Mouse (Mus musculus) thymus, postnatal 14 days (tissue): ENCODE data around the gene Sdk1.

Experiments
- DNase-seq: peaks from one replicate; pipeline ENCODE4 v3.0.0; 2021

The Sdk1 gene

GRCm38 (mm10) chr5:141240841-141241543, at the start of gene Sdk1:
Gene Sdk1, plus strand, starts transcription at chr5:141241490.
- DNase-seq = peak; percentile 94

GRCm38 (mm10) chr5:141197278-141197677, 44.0 kb upstream of the Sdk1 start:
- DNase-seq = no peak

GRCm38 (mm10) chr5:141202276-141203065, 38.8 kb upstream of the Sdk1 start:
- no peak for DNase-seq

GRCm38 (mm10) chr5:141207061-141207460, 34.2 kb upstream of the Sdk1 start:
- DNase-seq = no peak

- no peak for DNase-seq
These were observed 16.0 kb upstream of the Sdk1 start for GRCm38 (mm10) chr5:141225243-141225642.

GRCm38 (mm10) chr5:141234326-141234725, 7.0 kb upstream of the Sdk1 start:
- no peak for DNase-seq

- no peak for DNase-seq
These were observed 1.9 kb upstream of the Sdk1 start for GRCm38 (mm10) chr5:141239401-141239800.

DNA sequence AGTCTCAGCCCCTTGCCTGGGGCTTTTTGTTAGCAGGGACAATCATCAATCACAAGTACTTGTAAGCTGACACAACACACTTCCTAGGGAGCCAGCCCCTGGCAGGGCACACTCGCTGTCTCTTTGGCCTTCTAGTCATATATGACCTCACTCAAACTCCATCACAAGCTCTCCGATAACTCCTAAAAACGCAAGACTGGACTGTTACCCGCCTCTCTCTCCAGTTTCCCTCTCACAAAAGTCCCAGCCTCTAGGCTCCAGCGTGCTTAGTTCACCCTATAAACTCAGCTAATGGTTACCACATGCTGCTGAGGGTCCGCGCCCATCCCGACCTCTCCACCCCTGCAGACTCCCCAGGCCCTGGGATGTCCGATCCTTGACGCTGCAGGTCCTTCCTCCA, 849 bp upstream of the Sdk1 start:
- DNase-seq = no peak

DNA sequence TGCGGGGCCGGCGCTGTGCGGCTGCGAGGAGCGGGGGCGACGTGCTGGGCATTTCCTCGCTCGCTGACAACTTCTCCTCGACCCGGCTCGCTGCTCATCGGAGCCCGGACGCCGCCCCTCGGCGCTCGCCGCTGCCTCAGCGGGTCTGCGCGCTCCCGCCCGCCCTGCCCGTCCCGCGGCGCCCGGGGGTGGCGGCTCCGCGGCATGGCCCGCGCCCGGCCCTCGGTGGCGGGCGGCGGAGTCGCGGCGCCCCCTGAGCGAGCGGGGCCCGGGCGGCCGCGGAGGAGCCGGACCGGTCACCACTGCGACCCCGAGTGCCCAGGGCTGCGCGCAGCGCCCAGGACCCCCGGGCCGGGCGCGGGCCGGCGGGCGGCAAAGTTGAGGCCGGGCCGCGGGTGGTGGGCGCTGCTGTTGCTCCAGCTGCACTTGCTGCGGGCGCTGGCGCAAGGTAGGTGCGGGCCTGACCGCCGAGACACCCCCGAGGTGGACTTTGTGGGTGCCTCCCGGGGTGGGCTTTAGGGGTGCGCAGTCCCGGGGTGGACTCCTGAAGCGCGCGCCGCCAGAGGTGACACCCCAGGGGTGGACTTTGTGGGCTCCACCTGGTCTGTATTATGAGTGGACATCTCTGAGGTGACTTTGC, 475 bp downstream of the Sdk1 start:
- DNase-seq = peak; percentile 27

DNA sequence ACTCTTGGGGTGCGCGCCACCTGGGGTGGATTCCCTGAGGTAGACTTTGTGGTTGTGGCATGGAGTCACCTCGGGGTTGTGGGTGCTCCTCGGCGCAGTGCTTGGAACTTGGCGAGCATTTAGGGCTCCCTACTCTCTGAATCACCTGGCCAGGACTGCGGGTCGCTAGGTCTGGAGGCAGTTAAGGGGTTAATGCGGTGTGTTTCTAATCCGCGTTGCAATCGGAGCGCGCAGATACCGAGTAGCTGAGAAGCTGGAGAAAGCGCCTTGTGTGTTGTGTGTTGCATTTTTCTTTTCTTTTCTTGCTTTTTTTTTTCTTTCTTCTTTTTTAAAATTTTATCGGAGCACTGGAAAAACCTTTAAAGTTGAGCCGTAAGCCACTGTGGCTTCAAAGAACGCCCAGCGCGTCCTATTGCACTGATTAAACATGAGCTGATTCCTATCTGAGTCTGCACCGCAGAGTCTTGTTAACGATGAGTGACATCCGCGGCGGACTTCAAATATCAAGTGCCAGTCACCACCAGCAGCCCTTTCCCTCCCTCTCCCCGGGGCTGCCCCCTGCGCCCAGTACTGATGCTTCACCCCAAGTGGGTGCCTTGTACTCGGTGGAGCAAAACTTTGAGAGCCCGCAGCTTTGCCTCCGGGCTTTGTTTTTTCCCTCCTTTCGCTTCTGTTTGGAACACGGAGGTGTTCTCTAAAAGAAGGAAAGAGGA, 2.1 kb downstream of the Sdk1 start:
- DNase-seq = no peak

GRCm38 (mm10) chr5:141264253-141264652, 23.0 kb downstream of the Sdk1 start:
- no peak for DNase-seq

DNA sequence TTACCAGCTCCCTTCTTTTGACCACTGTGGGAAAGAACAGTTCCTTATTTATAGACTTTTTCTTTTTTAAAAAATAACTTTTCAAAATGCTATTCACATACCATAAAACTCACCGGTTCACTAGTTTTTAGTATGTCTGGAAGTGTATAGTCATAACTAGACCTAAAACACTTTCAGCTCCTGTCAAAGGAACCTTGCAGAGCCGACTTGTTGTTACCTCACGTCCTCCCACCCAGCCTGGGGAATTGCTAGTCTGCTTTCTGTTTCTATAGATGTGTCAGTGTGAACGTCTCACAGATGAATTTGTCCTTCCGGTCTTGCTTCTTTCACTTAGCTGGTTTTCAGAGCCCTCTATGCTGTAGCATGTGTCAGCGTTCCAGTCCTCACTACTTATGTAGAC, 35.8 kb downstream of the Sdk1 start:
- DNase-seq = no peak

DNA sequence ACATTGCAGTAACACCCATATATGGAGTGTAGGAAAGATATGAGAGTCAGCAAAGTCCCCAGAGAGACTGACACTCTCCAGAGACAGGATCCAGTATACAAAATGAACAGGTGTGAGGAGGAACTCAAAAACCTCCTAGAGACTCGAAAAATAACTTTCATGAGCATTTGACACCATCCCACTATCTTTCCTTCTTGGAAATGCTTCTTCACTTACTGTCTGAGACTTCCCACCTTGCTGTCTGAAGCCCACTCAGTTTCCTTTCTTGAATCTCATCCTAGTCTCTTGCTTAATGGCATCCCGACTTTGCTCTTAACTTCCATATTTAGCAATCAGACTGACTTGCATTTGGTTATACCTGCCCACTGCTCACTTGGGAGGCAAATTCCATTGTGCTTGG, 40.5 kb downstream of the Sdk1 start:
- no peak for DNase-seq

GRCm38 (mm10) chr5:141289611-141290010, 48.3 kb downstream of the Sdk1 start:
- DNase-seq = no peak

GRCm38 (mm10) chr5:141295240-141295639, 54.0 kb downstream of the Sdk1 start:
- no peak for DNase-seq

- DNase-seq = no peak
These were observed 61.0 kb downstream of the Sdk1 start for GRCm38 (mm10) chr5:141302287-141302694.

DNA sequence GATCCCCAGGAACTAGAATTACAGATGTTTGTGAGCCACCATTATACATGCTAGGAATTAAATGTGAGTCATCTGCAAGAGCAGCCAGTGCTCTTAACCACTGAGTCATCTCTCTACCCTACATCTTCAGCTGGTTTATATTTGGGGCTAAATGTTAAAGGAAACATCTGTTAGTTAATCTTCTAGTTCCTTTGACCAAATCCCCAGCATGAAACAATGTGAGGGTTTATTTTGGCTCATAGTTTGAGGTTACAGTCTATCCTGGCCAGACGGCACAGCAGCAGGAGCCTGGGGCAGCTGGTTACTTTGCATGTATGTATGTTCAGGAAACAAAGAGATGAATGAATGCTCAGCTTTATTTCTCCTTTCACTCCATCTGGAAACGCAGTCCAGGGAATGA, 62.5 kb downstream of the Sdk1 start:
- DNase-seq = no peak

- DNase-seq = no peak
These were observed 63.4 kb downstream of the Sdk1 start for GRCm38 (mm10) chr5:141304706-141305105.

DNA sequence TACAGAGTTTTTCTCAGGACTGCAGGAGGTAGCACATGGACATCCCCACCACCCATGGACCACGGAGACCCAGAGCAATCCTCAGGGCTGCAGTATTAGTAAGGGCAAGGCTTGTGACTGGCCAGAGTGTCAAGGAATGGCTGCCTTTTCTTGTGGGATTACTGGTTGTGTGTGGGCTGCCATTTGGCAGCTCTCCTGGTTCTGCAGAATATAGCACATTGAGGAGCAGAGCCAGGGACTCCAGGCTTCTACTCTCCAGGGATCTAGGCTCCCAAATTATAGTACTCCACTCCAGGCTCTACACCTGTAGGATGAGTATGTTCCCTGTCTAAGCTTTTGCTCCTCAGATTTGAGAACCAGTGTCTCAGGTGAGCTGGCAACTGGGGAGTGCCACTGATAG, 69.4 kb downstream of the Sdk1 start:
- no peak for DNase-seq

- DNase-seq = no peak
These were observed 70.5 kb downstream of the Sdk1 start for GRCm38 (mm10) chr5:141311801-141312200.

DNA sequence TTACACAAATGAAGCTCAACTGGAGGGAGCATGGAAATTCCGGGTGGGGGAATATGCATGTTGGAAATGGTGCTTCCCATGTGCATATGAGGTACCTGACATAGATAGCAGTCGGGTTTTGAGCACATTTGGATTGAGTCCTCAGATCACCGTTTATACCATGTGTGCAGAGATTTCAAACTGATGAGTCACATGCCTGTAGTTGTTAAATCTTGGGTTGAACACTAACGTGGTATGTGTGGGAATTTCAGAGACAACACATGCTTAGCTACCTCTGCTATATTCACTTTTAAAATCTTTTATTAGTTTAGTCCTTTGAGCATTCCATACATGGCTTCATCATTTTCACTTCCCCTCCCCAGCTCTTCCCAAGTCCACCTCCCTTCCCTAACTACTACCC, 71.0 kb downstream of the Sdk1 start:
- DNase-seq = no peak

DNA sequence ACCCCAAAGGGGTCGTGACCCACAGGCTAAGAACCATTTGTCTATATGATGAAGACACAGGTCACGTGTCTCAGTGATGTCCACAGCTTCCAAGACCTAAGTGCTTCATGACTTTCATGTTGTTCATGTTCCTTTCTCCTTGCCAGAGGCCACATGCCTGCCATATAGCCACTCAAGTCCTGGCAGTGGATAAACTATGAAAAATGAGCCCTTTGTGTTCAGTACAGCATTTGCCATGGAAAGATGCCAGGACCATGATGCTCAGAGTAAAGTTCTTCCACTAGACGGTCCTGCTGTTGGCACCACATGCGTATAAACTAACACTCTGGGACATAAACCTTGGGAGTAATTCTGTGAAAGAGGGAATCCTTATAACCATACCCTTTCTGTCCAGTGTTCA, 75.8 kb downstream of the Sdk1 start:
- no peak for DNase-seq

DNA sequence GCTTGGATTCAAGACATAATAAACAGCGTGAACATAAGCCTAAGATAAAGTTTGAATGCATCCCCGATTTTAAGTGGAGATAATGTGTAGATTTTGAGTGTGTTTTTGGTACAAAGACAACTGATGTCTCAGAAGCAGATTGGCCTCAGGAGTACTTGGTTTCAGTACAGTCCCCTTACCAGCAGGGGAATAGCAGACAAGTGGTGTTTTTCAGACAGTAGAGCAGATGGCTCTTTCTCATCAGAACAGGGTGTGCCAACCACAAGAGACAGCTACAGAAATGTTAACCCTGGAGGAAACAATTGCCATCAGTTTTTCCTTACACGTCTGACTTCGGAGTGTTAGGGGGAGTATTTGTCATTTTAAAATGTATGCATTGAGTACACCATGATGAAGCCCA, 83.6 kb downstream of the Sdk1 start:
- no peak for DNase-seq
